Mouse (Mus musculus) lung, embryonic 14.5 days (tissue): Measurements from ENCODE around the gene Aktip. TPM values are rescaled to one million over a fixed set of nuclear protein-coding genes. Genes with fewer than 3 reads are reported as not detected.

Experiments
- ATAC-seq: fragments of 200-750 bp; cut with Nextera tagmentation; 2 replicates; pipeline ENCODE4 v1.8.0; 2017; ENCODE audit warnings: mild to moderate bottlenecking, moderate TSS enrichment, moderate library complexity; ENCODE audit not compliant: insufficient read depth
- DNase-seq: peaks from one replicate; pipeline ENCODE4 v3.0.0-alpha.2; 2015
- H3K27ac ChIP-seq: fragments of 300-500 bp; sonication (generic); 2 replicates; pipeline ENCODE4 v1.5.1; 2014; ENCODE audit warnings: low read depth, mild to moderate bottlenecking, moderate library complexity
- H3K27me3 ChIP-seq: fragments of 300-500 bp; sonication (generic); 2 replicates; pipeline ENCODE4 v1.6.1; 2014; ENCODE audit warnings: low read length, control low read depth; ENCODE audit not compliant: insufficient read depth
- H3K36me3 ChIP-seq: fragments of 300-500 bp; sonication (generic); 2 replicates; pipeline ENCODE4 v1.6.1; 2014; ENCODE audit warnings: control low read depth; ENCODE audit not compliant: insufficient read depth
- H3K4me1 ChIP-seq: fragments of 300-500 bp; sonication (generic); 2 replicates; pipeline ENCODE4 v1.6.1; 2014; ENCODE audit warnings: antibody characterized with exemption, control low read depth; ENCODE audit not compliant: insufficient read depth
- H3K4me2 ChIP-seq: fragments of 300-500 bp; sonication (generic); 2 replicates; pipeline ENCODE4 v1.6.1; 2014; ENCODE audit warnings: mild to moderate bottlenecking
- H3K4me3 ChIP-seq: fragments of 300-500 bp; sonication (generic); 2 replicates; pipeline ENCODE4 v1.5.1; 2014; ENCODE audit warnings: low read depth, low read length
- H3K9ac ChIP-seq: fragments of 300-500 bp; sonication (generic); 2 replicates; pipeline ENCODE4 v1.6.1; 2014
- H3K9me3 ChIP-seq: fragments of 300-500 bp; sonication (generic); 2 replicates; pipeline ENCODE4 v1.6.1; 2016; ENCODE audit warnings: low read depth, low read length, control low read depth
- CTCF ChIP-seq: IDR thresholded peaks from 2 replicates; pipeline ENCODE4 v1.5.1; 2016; ENCODE audit warnings: antibody characterized with exemption, low read depth
- WGBS: fragments of 180-500 bp; shearing (Covaris S2); extraction: QIAGEN DNeasy Blood & Tissue Kit; methylation state at CpG from one replicate; pipeline ENCODE4 v1.1.7; 2014; 5-methylcytosine and 5-hydroxymethylcytosine counted together
- polyA plus RNA-seq: library from polyadenylated mRNA; unstranded; fragments of >200 nt; fragmentation: Nextera tagmentation; extraction: Ambion mirVana; gene quantifications from 2 replicates; pipeline ENCODE4 v1.2.1, GENCODE M21; 2014

Gene Aktip
- polyA plus RNA-seq, 1 experiment from 2014 or later: 60.8 TPM

GRCm38 (mm10) chr8:91065179-91065578 is 134.6 kb downstream of the Aktip start:
- DNase-seq: no peak
- 49% methylated on average over 4 of the region's 4 CpGs for WGBS

More at GRCm38 (mm10) chr8:91065179-91065578, 134.6 kb downstream of the Aktip start:
- TF ChIP-seq CTCF: no peak
- no peaks in the 10 kb centered on the region for H3K36me3 ChIP-seq
- H3K4me1 ChIP-seq: no peaks in the 10 kb centered on the region
- H3K9me3 ChIP-seq: no peaks in the 10 kb centered on the region
- H3K4me3 ChIP-seq: no peak overlapping the region
- no peak overlapping the region for H3K4me2 ChIP-seq
- no peak overlapping the region for H3K27ac ChIP-seq
- no peak overlapping the region for H3K9ac ChIP-seq
- ATAC-seq: no peak
- no peaks in the 10 kb centered on the region for H3K27me3 ChIP-seq

Other genes starting within 250 kb of the Aktip start
- 19.5 and 23.2 TPM in 2 replicates for gene Rbl2, start 129.9 kb downstream of the Aktip start, polyA plus RNA-seq
- 10.4 and 11.6 TPM in 2 replicates for gene Rpgrip1l, start 113.3 kb upstream of the Aktip start, polyA plus RNA-seq
- gene Fto, start 113.5 kb upstream of the Aktip start, polyA plus RNA-seq: 104 and 109 TPM in 2 replicates